Mouse (Mus musculus): ENCODE results near the gene Nmrk1.

Gene Nmrk1

DNA sequence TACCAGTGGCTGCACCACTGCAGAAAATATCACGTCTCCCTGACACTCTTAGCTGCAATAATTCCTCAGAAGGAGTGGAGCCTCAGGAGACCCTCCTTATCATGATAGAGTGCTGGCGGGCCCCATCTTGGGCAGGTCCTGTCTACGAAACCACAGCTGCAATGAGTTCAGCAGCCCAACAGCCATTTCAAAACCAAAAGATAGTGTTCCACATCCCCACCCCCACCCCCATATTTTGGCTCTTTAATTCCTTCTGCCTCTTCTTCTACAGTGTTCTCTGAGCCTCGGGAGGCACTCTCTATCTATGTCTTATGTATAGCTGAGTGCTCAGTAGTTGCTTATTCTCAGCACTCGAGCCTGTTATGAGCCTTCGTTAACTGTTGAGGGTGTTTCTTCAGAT, 18.7 kb downstream of the Nmrk1 start:
- DNase-seq (ENCODE audit: inconsistent age in 2 of 2, low spot score in 1 of 2), result no peak

DNA sequence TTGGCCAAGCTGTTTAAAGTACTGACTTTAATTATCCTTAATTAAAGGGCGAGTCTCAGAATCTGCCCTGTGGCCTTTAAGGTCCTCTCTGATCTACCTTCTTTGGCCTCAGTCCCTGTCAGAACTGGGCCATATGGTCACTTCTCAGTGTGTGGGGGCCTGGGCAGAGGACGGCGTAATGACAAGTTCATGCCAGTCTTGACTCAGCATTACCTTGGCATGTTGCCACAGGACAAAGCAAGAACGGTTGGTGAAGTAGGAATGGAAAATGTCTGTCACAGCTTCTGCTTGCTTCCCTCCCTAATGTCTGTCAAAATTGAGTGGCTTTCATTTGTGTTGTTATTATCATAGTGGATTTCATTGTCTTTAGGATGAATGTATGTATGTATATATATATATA, 20.8 kb downstream of the Nmrk1 start:
- peak; percentile 77 to 89 for DNase-seq (ENCODE audit: inconsistent age in 2 of 2, low spot score in 1 of 2)

DNA sequence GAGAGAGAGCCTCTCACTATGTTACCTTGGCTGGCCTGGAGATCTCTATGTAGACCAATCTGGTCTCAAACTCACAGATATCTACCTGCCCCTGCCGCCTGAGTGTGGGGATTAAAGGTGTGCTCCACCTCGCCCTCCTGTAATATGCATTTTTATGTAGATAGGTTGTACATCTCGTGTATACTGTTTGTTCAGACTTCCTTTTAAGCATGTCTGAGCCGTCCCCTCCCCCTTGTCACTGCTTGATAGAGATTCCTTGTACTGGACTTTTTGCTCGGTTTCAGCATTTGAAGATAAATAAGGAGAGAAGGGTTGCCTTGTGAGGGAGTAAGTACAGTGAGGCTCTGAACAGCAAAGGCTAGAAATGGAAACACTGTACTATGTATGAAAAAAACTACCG, 21.3 kb downstream of the Nmrk1 start:
- DNase-seq (ENCODE audit: inconsistent age in 2 of 2, low spot score in 1 of 2), result peak in 1 of 2 experiments; percentile 49

GRCm38 (mm10) chr19:18654330-18654729, 22.6 kb downstream of the Nmrk1 start:
- no peak for DNase-seq (ENCODE audit: inconsistent age in 2 of 2, low spot score in 1 of 2)

GRCm38 (mm10) chr19:18654984-18655383, 23.2 kb downstream of the Nmrk1 start:
- no peak for DNase-seq (ENCODE audit: inconsistent age in 2 of 2, low spot score in 1 of 2)

DNA sequence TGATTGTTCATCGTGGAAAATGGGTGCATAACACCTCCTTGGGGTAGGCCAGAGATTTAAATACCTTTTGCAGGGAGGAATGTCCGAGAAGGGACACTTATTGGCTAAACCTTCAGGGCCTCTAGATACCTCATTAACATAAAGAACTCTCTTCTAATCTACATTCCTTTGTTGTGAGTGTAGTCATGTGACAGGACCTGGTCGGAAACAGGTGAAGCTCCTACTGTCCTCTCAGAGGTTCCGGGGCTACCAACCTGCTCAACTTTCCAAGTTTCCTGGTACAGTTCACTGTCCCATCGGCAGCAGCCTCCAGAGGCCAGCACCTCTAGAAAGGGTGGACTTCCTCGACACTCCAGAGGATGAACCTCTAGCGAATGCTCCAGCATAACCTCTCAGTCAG, 24.2 kb downstream of the Nmrk1 start:
- no peak for DNase-seq (ENCODE audit: inconsistent age in 2 of 2, low spot score in 1 of 2)

DNA sequence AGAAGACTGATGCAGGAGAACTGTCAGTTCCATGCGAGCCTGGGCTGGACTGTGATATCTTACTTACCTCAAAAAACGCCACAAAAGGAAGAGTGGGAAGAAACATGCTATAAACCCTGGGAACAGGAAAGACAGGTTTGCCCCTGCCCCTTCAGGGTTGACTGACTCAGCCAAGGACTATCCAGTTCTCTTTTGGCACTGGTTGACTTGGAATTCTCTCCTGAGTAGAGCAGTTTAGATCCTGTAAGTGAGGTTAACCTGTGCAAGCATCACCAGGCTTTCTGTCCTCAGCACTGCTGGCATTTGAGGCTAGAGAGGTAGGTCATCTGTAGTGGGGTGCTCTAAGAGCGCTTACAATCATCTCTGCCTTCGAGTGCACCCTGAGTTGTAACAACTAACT, 26.7 kb downstream of the Nmrk1 start:
- peak in 1 of 2 experiments; percentile 53 for DNase-seq (ENCODE audit: inconsistent age in 2 of 2, low spot score in 1 of 2)

GRCm38 (mm10) chr19:18659349-18659748, 27.6 kb downstream of the Nmrk1 start:
- DNase-seq (ENCODE audit: inconsistent age in 2 of 2, low spot score in 1 of 2), result no peak

DNA sequence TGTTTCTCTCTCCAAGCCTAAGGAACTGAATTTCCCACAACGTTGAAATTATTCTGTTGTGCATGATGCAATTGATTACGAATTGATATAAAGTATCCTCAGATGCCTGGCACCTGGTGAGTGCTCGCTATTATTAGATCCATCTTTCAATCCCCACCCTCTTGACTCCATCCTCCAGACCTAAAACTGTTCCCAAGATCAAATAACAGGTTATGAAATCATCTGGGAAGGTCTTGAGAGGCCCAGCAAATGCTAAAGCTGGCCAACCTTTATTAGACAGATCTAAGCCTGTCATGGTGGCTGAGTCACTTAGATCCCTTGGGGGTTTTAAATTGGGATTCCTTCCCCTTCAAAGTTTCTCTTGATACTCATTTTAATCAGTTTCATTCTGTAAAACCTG, 28.7 kb downstream of the Nmrk1 start:
- DNase-seq (ENCODE audit: inconsistent age in 2 of 2, low spot score in 1 of 2), result no peak

GRCm38 (mm10) chr19:18661683-18662082, 29.9 kb downstream of the Nmrk1 start:
- DNase-seq (ENCODE audit: inconsistent age in 2 of 2, low spot score in 1 of 2), result no peak

DNA sequence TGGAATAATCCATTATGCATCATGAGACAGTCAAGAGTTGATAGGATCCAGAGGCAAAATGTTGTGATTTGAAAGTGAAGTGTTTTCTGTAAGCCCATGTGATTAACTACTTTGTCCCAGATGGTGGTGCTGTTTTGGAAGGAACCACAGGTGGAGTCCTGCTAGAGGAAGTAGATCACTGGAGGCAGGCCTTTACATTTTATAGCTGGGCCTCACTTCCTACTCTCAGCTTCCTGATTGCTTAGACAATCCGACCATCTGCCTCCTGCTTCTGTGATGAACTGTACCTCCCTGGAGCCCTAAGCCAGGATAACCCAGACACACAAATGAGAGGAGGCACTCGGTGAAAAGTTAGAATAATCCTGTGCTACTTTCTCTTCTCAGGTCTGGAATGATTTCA, 32.2 kb downstream of the Nmrk1 start:
- DNase-seq (ENCODE audit: inconsistent age in 2 of 2, low spot score in 1 of 2), result no peak

DNA sequence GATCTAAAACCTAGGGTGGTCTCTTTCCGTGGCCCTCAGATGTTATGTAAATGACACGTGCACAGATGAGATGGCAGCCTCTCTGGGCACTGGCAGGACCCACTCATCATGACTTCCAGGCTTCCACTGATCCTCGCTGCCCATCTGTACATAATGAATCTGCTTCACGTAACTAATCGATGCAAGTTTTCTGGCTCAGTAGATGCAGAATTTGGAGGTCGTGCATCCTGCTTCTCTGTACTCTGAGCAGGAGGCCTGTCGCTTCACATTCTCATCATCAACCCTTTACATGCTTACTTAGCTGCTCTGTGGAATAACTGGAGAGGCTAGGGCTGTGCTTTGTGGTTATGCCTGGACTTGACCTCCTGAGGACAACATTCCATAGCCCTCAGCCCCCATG, 35.2 kb downstream of the Nmrk1 start:
- DNase-seq (ENCODE audit: inconsistent age in 2 of 2, low spot score in 1 of 2), result no peak

DNA sequence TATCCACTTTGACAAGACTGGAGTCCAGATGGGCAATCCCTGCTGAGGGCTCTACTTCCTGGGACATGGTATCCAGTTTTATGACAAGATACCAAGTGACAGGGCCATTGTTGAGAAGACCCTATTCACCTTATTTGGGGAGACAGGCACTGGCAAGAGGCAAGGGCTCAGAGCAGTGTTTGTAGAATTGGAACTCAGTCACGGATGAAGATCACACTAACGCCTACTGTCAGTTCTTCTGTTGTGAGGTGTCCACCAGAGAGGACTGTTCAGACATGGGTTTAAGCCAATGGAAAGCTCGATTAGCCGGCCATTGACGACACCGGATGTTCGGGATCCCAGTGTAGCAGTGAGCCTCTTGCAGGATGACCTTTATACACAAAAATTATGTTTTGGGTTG, 37.8 kb downstream of the Nmrk1 start:
- no peak for DNase-seq (ENCODE audit: inconsistent age in 2 of 2, low spot score in 1 of 2)

- DNase-seq (ENCODE audit: inconsistent age in 2 of 2, low spot score in 1 of 2), result peak; percentile 99
Measured at GRCm38 (mm10) chr19:18670608-18671007, 38.9 kb downstream of the Nmrk1 start, which contains the start of gene Carnmt1. Gene Carnmt1 (plus strand): TSS chr19:18670764.

DNA sequence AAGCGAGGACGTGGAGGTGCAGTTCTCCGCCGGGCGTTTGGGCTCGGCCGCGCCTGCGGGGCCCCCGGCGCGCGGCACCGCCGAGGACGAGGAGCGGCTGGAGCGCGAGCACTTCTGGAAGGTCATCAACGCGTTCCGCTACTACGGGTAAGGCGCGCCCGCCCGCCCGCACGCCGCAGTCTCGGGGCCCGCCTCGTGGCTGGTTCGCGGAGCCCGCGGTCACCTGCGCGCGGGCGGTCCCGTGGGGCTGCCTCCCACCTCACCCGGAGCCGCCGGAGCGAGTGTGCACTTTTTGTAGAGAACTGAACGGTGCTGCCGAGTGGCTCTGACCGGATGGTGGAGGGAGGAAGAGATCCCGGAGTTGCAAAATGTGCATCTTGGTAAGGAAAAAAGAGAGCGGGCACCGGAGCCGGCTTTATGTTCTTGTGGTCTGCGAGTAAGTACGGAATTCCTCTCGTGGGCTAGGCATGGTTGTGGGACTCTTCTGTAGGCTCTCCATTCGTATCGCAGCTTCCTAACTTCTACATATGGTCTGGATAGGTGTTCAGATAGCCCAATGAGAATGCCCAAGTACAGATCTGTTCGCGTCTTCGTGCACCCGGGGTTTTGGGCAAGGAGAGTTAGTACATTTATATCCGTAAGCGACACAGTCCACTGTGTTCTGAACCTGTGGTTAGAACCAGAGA, 39.4 kb downstream of the Nmrk1 start:
- peak; percentile 66 to 87 for DNase-seq (ENCODE audit: inconsistent age in 2 of 2, low spot score in 1 of 2)

DNA sequence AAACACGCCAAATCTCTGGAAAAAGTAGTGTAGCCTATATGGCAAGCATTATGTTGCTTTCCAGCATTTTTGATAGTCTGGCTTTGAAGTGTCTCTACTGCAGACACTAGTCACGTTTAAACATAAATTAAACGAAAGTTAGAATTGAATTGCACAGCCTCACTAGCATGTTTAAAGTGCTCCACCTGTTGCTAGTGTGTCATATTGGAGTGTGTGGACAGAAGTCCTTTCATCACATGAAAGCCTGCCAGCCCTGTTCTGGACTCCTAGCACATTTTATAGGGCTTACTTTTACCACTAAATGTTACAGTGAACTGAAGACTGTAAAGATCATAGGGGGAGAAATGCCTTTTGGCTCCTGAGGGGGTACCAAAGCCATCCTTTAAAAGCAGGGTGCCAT, 40.7 kb downstream of the Nmrk1 start:
- DNase-seq (ENCODE audit: inconsistent age in 2 of 2, low spot score in 1 of 2), result peak in 1 of 2 experiments; percentile 42

DNA sequence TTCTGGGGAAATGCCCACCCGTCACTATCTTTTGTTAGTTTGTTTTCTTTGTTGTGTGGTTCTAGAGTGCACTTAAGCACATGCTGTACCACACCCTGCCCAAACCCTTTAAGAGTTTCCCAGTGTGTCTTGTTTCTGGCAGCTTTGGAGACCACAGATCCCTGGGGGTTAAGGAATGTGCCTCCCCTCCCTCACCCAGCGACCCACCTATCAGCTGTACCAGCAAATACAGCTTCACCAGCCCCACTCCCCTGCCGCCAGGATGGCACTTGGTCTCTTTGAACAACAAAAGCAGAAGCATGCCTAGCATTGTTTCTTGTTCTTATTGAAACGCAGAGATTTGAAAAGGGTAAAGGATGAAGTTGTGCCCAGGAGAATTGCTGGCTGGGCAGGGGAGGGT, 41.4 kb downstream of the Nmrk1 start:
- DNase-seq (ENCODE audit: inconsistent age in 2 of 2, low spot score in 1 of 2), result peak in 1 of 2 experiments; percentile 41

DNA sequence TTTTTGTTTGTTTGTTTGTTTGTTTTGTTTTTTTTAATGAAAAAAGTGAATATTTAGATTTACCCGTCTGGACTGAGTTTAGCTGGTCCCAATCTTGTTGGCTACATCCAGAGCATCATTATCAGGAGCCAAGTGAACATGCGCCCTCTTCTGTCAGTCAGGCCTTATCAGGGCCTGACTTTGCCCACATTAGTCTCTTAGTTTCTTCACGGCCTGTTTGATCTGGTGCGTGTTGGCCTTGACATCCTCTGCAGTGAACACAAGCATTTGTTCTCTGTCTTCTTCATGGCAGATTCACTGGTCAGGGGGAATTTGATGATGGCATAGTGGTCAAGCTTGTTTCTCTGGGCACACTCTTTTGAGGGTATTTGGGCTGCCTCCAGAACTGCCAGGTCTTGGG, 50.4 kb downstream of the Nmrk1 start:
- DNase-seq (ENCODE audit: inconsistent age in 2 of 2, low spot score in 1 of 2), result peak; percentile 66 to 67

DNA sequence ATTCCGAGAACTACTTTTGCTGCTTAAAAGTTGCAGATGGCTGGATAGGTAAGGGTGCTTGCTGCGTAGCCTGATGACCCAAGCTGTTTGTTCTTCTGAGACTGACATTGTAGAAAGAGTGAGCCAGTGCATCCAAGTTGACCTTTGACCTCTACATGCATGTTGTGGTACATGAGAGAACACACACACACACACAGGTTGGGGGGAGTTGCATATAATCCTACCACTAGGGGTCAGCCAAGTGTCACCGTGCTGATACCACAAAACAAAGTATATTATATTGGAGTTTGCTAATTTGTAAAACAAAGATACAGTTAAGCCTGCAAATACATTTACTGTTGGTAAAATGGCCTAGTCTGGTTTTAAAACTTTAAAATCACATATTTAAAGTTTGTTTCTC, 55.8 kb downstream of the Nmrk1 start:
- peak in 1 of 2 experiments; percentile 71 for DNase-seq (ENCODE audit: inconsistent age in 2 of 2, low spot score in 1 of 2)

DNA sequence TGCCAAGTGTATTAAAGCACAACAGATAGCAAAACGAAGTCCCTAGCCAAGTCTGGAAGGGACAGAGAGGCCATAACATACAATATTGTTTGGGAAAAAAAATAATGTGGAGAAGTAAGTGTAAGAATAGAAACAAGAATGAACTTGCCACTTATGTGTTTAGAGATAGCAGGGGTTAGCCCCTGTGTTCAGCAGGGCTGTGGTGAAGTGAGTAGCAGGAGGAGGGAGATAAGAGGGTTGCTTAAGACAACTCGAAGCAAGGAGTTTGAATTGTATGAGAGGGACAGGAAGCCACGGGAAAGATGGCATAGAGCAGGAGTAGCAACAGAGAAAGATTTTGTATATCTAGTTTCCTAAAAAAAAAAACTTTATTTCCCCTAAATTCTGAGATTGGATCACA, 60.4 kb downstream of the Nmrk1 start:
- DNase-seq (ENCODE audit: inconsistent age in 2 of 2, low spot score in 1 of 2), result no peak

DNA sequence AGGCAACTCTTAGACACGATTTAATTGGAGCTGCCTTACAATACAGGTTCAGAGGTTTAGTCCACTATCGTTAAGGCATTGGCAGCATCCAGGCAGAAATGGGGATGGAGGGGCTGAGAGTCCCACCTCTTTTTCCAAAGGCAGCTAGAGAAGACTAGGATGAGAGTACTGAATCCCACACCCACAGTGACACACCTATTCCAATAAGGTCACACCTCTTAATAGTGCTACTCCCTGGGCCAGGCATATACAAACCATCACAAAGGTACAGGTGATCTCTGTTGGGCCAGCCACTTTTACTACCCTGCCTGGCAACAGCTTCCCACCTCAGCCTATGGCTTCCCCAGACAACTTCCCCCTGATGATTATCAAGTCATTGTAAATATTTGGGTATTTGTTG, 61.0 kb downstream of the Nmrk1 start:
- DNase-seq (ENCODE audit: inconsistent age in 2 of 2, low spot score in 1 of 2), result no peak

- DNase-seq (ENCODE audit: inconsistent age in 2 of 2, low spot score in 1 of 2), result no peak
Measured at GRCm38 (mm10) chr19:18695116-18695515, 63.4 kb downstream of the Nmrk1 start.

DNA sequence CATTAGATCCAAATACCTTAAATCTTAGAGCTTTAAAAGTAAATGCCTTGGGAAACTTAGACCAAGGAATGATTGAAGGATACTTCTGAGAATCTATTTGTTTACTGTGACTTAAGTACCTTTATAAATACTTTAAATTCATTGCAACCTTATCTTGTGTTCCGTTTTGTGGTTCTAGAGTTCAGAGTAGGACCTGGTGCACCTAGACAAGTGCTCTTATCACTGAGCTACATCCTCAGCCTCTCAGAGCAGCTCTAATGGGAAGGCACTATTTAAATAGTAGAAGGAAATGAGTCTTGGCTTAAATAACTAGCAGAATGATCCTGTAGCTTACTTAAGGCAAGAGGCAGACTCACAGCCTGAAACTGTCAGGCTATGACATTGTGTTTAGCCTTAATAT, 63.8 kb downstream of the Nmrk1 start:
- no peak for DNase-seq (ENCODE audit: inconsistent age in 2 of 2, low spot score in 1 of 2)
